Mouse (Mus musculus) E14TG2a.4 (cell line): ENCODE measurements at regions not wholly inside any gene's neighbourhood (a gene's known extent, or its start where the extent isn't known, plus 50 kb on each side); places are given as distances from the start of the nearest gene placed in this dataset.
"Not testable (repeated sequence)": the region's sequence is repeated elsewhere in the genome, so short reads cannot be mapped to it uniquely, and the experiment has no call there.

Source experiments
- CTCF ChIP-seq: conservative IDR thresholded peaks from 2 replicates; pipeline ENCODE4 v1.5.1; 2014; ENCODE audit warnings: low read length
- NANOG ChIP-seq: IDR thresholded peaks from 2 replicates; pipeline ENCODE4 v1.6.1; 2014; ENCODE audit warnings: borderline replicate concordance, low read length, mixed read lengths
- POU5F1 ChIP-seq: IDR thresholded peaks from 2 replicates; pipeline ENCODE4 v1.6.1; 2014; ENCODE audit warnings: low read length, borderline replicate concordance

GRCm38 (mm10) chrX:94797348-94798182, 73.2 kb downstream of the Zxdb start:
- not testable (repeated sequence) for TF ChIP-seq CTCF, POU5F1, NANOG
